Mouse (Mus musculus): ENCODE data around the gene Klrb1. TPM values are rescaled to one million over a fixed set of nuclear protein-coding genes. Genes with fewer than 3 reads are reported as not detected.
"Not testable (repeated sequence)": the region's sequence is repeated elsewhere in the genome, so short reads cannot be mapped to it uniquely, and the experiment has no call there.

Gene Klrb1
- polyA plus RNA-seq, 1 experiment from 2014 or later = 0.20 TPM

DNA sequence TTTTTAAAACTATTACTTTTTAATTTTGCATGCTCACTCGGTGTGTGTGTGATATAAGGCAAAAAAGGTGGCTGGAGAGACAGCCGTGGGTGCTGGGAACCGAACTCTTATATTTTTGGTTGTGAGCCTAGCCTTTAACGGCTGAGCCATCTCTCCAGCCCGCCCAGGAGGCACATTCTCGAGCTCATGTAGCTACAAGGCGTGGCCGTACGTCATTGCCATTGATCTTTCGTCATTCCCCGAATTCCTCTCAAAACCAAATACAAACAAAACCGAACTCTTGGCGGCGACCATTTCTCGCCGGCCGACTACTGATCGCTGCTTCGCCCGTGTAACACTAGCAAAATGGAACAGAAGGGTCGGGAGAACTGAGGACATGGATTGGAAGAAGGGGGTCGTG, 37.2 kb upstream of the Klrb1 start:
- peak overlapping the region; percentile 87 for H3K27ac ChIP-seq
- H3K27me3 ChIP-seq, H3K36me3 ChIP-seq, H3K9me3 ChIP-seq: not testable (repeated sequence)
- WGBS = under 1% methylated on average over 22 of the region's 22 CpGs
- peaks cover 10% of the 10 kb centered on the region for H3K4me1 ChIP-seq (replicated peaks)
- peak overlapping the region; percentile 65 for H3K4me3 ChIP-seq (replicated peaks)
- peak overlapping the region; percentile 43 for H3K4me2 ChIP-seq (replicated peaks)
- ATAC-seq = peak; percentile 53
- H3K9ac ChIP-seq (replicated peaks) = peak overlapping the region; percentile 78

DNA sequence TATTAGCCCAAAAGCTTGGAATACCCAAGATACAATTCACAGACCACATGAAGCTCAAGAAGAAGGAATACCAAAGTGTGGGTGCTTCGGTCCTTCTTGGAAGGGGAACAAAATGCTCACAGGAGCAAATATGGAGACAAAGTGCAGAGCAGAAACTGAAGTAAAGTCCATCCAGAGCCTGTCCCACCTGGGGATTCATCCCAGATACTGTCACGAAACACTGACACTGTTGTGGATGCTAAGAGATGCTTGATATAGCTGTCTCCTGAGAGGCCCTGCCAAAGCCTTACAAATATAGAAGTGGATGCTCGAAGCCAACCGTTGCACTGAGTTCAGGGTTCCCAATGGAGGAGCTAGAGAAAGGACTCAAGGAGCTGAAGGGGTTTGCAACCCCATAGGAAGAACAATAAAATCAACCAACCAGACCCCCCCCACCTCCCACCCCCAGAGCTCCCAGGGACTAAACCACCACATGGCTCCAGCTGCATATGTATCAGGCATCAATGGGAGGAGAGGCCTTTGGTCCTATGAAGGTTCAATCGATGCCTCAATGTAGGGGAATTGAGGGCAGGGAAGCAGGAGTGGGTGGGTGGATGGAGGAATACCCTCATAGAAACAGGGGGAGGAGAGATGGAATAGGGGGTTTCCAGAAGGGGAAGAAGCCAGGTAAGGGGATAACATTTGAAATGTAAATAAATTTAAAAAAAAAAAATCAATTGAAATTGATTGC, 36.5 kb upstream of the Klrb1 start:
- Histone ChIP-seq H3K4me2 (replicated peaks) (0 out of 2 replicates have a peak overlapping the region, but pooled peaks have one; percentile 14), H3K9ac (replicated peaks) (no peak overlapping the region), H3K36me3 (no peaks in the 10 kb centered on the region), H3K27ac (0 out of 2 replicates have a peak overlapping the region, but pooled peaks have one; percentile 54), H3K4me1 (replicated peaks) (peaks cover 10% of the 10 kb centered on the region), H3K27me3 (no peaks in the 10 kb centered on the region), H3K4me3 (replicated peaks) (peak overlapping the region; percentile 65), H3K9me3 (no peaks in the 10 kb centered on the region)
- ATAC-seq = no peak
- 76% methylated on average over 5 of the region's 5 CpGs for whole genome bisulfite sequencing

- H3K27ac ChIP-seq; H3K4me3 ChIP-seq (replicated peaks); H3K4me1 ChIP-seq (replicated peaks); H3K27me3 ChIP-seq; ATAC-seq; H3K9ac ChIP-seq (replicated peaks); H3K9me3 ChIP-seq; H3K36me3 ChIP-seq; H3K4me2 ChIP-seq (replicated peaks): not testable (repeated sequence)
- 67% methylated on average over 4 of the region's 4 CpGs for WGBS
These were observed 32.5 kb upstream of the Klrb1 start for GRCm38 (mm10) chr6:128755402-128755763.

GRCm38 (mm10) chr6:128754748-128755401, 32.0 kb upstream of the Klrb1 start:
- H3K36me3 ChIP-seq; H3K4me2 ChIP-seq (replicated peaks); H3K4me1 ChIP-seq (replicated peaks); H3K4me3 ChIP-seq (replicated peaks); ATAC-seq; H3K9ac ChIP-seq (replicated peaks); H3K9me3 ChIP-seq; H3K27me3 ChIP-seq: not testable (repeated sequence)
- 86% methylated on average over 12 of the region's 12 CpGs for WGBS
- H3K27ac ChIP-seq = peak overlapping the region; percentile 68

GRCm38 (mm10) chr6:128754265-128754664, 31.4 kb upstream of the Klrb1 start:
- not testable (repeated sequence) for H3K9ac ChIP-seq (replicated peaks); H3K4me3 ChIP-seq (replicated peaks); H3K4me1 ChIP-seq (replicated peaks); H3K9me3 ChIP-seq; H3K36me3 ChIP-seq; H3K27me3 ChIP-seq
- peak; percentile 88 for ATAC-seq
- peak overlapping the region; percentile 68 for H3K27ac ChIP-seq
- peak overlapping the region; percentile 31; the same call in 1 of the 2 replicates for H3K4me2 ChIP-seq (replicated peaks)
- WGBS = 40% methylated on average over 10 of the region's 10 CpGs

- WGBS = 39% methylated on average over 8 of the region's 8 CpGs
- not testable (repeated sequence) for H3K9ac ChIP-seq (replicated peaks); H3K9me3 ChIP-seq; H3K27me3 ChIP-seq; H3K36me3 ChIP-seq; H3K4me1 ChIP-seq (replicated peaks); H3K4me3 ChIP-seq (replicated peaks)
- ATAC-seq = peak; percentile 96
- Histone ChIP-seq H3K4me2 (replicated peaks) (peak overlapping the region; percentile 31; the same call in 1 of the 2 replicates), H3K27ac (peak overlapping the region; percentile 68)
These were observed 30.9 kb upstream of the Klrb1 start for GRCm38 (mm10) chr6:128753610-128754224.

GRCm38 (mm10) chr6:128747006-128747405, 24.1 kb upstream of the Klrb1 start:
- not testable (repeated sequence) for ATAC-seq

GRCm38 (mm10) chr6:128737445-128737844, 14.6 kb upstream of the Klrb1 start:
- 85% methylated on average over 7 of the region's 7 CpGs for WGBS
- ATAC-seq = no peak
- no peaks in the 10 kb centered on the region for H3K36me3 ChIP-seq

More at GRCm38 (mm10) chr6:128747006-128747405, 24.1 kb upstream of the Klrb1 start:
- not testable (repeated sequence) for H3K27me3 ChIP-seq; H3K36me3 ChIP-seq; H3K27ac ChIP-seq; H3K4me3 ChIP-seq (replicated peaks); H3K9me3 ChIP-seq; H3K9ac ChIP-seq (replicated peaks); H3K4me1 ChIP-seq (replicated peaks); H3K4me2 ChIP-seq (replicated peaks)
- 79% methylated on average over 6 of the region's 6 CpGs for WGBS

GRCm38 (mm10) chr6:128736100-128736499, 13.2 kb upstream of the Klrb1 start:
- H3K4me2 ChIP-seq (replicated peaks) = no peak overlapping the region
- no peak overlapping the region for H3K9ac ChIP-seq (replicated peaks)
- H3K4me1 ChIP-seq (replicated peaks) = no peaks in the 10 kb centered on the region; the same call in 1 of the 2 replicates
- ATAC-seq = no peak
- no peak overlapping the region for H3K27ac ChIP-seq
- no peaks in the 10 kb centered on the region for H3K27me3 ChIP-seq
- H3K4me3 ChIP-seq (replicated peaks) = no peak overlapping the region
- H3K9me3 ChIP-seq = no peaks in the 10 kb centered on the region
- no peaks in the 10 kb centered on the region for H3K36me3 ChIP-seq

More at GRCm38 (mm10) chr6:128737445-128737844, 14.6 kb upstream of the Klrb1 start:
- H3K9ac ChIP-seq (replicated peaks) = no peak overlapping the region
- H3K4me2 ChIP-seq (replicated peaks) = no peak overlapping the region
- H3K4me1 ChIP-seq (replicated peaks) = no peaks in the 10 kb centered on the region; the same call in 1 of the 2 replicates
- no peaks in the 10 kb centered on the region for H3K27me3 ChIP-seq
- H3K27ac ChIP-seq = no peak overlapping the region
- H3K9me3 ChIP-seq = no peaks in the 10 kb centered on the region
- H3K4me3 ChIP-seq (replicated peaks) = no peak overlapping the region

DNA sequence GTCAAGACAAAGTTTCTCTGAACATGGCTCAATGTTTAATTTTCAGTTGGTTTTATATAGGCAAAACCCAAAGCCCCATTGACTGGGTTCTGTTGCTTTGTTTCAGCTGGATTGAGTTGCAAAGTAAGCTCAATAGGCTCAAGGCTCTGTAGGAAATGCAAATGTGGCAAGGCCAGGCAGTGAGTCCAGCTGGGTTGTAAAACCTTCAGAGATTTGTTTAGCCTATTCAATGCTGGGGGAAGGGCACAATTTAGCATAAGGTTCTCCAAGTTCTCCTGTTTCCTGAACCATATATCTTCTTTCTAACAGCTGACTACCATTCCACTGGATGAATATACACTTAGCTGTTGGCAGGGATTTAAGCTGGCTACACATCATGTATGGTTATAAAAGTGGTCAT, 12.0 kb upstream of the Klrb1 start:
- no peaks in the 10 kb centered on the region for H3K9me3 ChIP-seq
- no peak overlapping the region for H3K4me3 ChIP-seq (replicated peaks)
- no peak overlapping the region for H3K4me2 ChIP-seq (replicated peaks)
- no peak overlapping the region for H3K9ac ChIP-seq (replicated peaks)
- H3K36me3 ChIP-seq = no peaks in the 10 kb centered on the region
- no peak for ATAC-seq
- H3K27me3 ChIP-seq = no peaks in the 10 kb centered on the region
- H3K4me1 ChIP-seq (replicated peaks) = no peaks in the 10 kb centered on the region; the same call in 1 of the 2 replicates
- no peak overlapping the region for H3K27ac ChIP-seq

GRCm38 (mm10) chr6:128733908-128734679, 11.2 kb upstream of the Klrb1 start:
- Histone ChIP-seq H3K4me1 (replicated peaks) (no peaks in the 10 kb centered on the region; the same call in 1 of the 2 replicates), H3K27ac (no peak overlapping the region), H3K36me3 (no peaks in the 10 kb centered on the region), H3K27me3 (no peaks in the 10 kb centered on the region), H3K9ac (replicated peaks) (no peak overlapping the region), H3K9me3 (no peaks in the 10 kb centered on the region), H3K4me3 (replicated peaks) (no peak overlapping the region), H3K4me2 (replicated peaks) (no peak overlapping the region)
- WGBS = 80% methylated on average over 5 of the region's 5 CpGs
- no peak for ATAC-seq

DNA sequence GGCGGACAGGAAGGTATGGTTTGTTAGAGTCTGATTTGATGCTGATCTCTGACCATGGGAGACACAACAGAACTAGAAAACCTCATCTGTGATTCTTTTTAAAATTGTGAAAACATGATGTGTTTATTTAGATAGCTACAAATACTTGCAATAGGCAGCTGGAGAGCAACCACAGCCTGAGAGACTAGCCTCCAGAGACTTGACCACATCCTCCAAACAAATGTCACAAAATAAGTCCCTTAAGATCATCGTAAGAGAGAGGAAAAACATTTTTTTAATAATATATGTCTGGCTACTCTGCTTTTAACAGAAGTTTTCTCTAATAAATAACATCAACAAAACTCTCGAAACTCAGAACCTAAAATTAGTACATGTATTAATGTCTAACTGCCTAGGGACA, 9.2 kb upstream of the Klrb1 start:
- no peak for ATAC-seq

More for the DNA sequence above, 9.2 kb upstream of the Klrb1 start:
- Histone ChIP-seq H3K36me3 (no peaks in the 10 kb centered on the region), H3K9ac (replicated peaks) (no peak overlapping the region), H3K4me2 (replicated peaks) (no peak overlapping the region), H3K9me3 (no peaks in the 10 kb centered on the region), H3K27me3 (no peaks in the 10 kb centered on the region), H3K27ac (no peak overlapping the region), H3K4me1 (replicated peaks) (no peaks in the 10 kb centered on the region; the same call in 1 of the 2 replicates), H3K4me3 (replicated peaks) (no peak overlapping the region)
- 91% methylated on average over 3 of the region's 3 CpGs for WGBS
